Mouse (Mus musculus) hindlimb bud, embryonic 11.5 days (tissue): ENCODE measurements around the gene Stk19.
"Not testable (repeated sequence)": the region's sequence is repeated elsewhere in the genome, so short reads cannot be mapped to it uniquely, and the experiment has no call there.

Source experiments
- DNase-seq: peaks from one replicate; pipeline ENCODE4 v3.0.0-alpha.2; 2012; ENCODE audit warnings: low read depth, low spot score; ENCODE audit errors: extremely low spot score

The Stk19 gene

DNA sequence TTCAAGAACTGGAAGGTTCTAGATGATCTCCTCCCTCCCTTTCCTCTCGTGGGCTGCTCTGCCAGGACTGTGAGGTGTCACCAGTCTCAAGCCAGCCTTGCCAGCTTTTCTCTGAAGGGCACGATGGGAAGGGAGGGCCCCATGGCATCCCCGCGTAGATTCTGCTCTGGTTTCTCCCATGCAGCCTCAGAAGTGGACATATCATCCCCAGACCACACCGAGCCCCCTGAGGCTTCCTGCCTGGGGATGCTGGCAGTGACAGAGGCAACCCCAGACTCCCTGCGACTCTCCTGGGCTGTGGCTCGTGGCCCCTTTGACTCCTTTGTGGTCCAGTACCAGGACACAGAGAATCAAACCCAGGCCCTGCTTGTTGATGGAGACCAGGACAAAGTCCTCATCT lies 38.7 kb downstream of the Stk19 start:
- not testable (repeated sequence) for DNase-seq

DNA sequence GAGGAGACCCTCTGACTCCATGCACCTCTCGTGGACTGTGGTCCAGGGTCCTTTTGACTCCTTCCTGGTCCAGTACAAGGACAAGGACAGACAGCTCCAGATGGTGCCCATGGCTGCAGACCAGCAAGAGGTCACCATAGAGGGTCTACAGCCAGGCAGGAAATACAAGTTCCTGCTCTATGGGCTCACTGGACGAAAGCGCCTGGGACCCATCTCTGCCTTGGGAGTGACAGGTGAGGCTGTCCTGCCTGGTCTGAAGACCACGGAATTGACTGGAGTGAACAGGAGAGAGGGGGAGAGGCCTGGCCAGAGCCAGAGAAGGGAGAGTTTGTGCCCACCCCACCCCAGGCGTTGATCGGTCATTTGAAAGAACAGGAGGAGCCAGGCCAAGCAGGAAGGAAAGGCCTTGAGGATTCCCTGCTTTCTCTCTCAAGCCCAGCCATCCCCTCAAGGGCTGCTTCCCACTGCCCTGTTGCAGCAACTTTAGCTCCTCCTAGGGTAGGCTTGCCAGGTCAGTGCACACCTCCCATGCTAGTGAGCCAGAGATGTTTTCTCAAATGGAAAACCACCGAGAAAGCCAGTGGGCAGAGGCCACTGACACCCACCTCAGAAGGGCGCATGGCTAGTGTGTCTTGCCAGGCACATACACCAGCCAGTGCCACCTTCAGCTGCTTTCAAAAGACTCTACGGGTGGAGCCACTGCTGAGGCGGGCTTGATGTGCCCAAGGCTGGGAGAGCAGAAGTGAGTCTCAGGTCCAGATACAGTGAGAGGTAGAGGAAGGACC lies 39.3 kb downstream of the Stk19 start:
- not testable (repeated sequence) for DNase-seq

- no peak for DNase-seq
Observed at GRCm38 (mm10) chr17:34796311-34797140, 40.2 kb downstream of the Stk19 start.

DNA sequence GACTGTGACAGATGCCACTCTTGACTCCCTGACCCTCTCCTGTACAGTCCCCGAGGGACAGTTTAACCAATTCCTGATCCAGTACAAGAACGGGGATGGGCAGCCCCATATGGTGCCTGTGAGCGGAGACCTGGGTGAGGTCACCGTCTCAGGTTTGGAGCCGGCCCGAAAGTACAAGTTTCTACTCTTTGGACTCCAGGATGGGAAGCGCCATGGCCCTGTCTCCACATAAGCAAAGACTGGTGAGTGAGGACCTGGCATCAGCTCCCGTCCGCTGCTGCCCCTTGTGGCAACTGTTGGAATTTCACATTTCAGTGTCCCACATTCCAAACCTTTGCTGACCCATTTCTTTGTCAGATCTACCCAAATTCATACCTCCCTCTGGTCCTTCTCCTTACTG lies 41.1 kb downstream of the Stk19 start:
- DNase-seq = no peak

- no peak for DNase-seq
Observed at GRCm38 (mm10) chr17:34795016-34795415, 41.7 kb downstream of the Stk19 start.

GRCm38 (mm10) chr17:34777680-34778325 lies 58.9 kb downstream of the Stk19 start:
- DNase-seq = no peak
